Mouse (Mus musculus) G1E (cell line): ENCODE measurements around the gene Spag17.

ENCODE experiments used
- CTCF ChIP-seq: IDR thresholded peaks from 2 replicates; pipeline ENCODE4 v1.5.1; 2012; ENCODE audit warnings: low read depth, low read length, inconsistent platforms, mixed read lengths
- GATA1 ChIP-seq: IDR thresholded peaks from 2 replicates; pipeline ENCODE4 v1.6.1; 2012; ENCODE audit warnings: borderline replicate concordance, low read length, inconsistent platforms, mixed read lengths
- POLR2AphosphoS5 ChIP-seq: IDR thresholded peaks from 2 replicates; pipeline ENCODE4 v1.6.1; 2012; ENCODE audit warnings: low read depth, low read length, inconsistent platforms; ENCODE audit not compliant: insufficient replicate concordance

- TF ChIP-seq CTCF (no peak), GATA1 (no peak), POLR2AphosphoS5 (no peak)
Observed at GRCm38 (mm10) chr3:100004676-100005075, 119.5 kb downstream of the Spag17 start.
